Mouse (Mus musculus) central nervous system, embryonic 18 days (tissue): ENCODE results near the gene Cdk16. TPM values are rescaled to one million over a fixed set of nuclear protein-coding genes. Genes with fewer than 3 reads are reported as not detected.

ENCODE experiments used
- polyA plus RNA-seq: library from polyadenylated mRNA; depleted of rRNA; stranded (reverse); fragments of >200 nt; gene quantifications from 2 replicates; pipeline ENCODE4 v1.2.3, GENCODE M21; 2012; rRNA removed

The Cdk16 gene
- polyA plus RNA-seq: 266 and 276 TPM in 2 replicates

DNA sequence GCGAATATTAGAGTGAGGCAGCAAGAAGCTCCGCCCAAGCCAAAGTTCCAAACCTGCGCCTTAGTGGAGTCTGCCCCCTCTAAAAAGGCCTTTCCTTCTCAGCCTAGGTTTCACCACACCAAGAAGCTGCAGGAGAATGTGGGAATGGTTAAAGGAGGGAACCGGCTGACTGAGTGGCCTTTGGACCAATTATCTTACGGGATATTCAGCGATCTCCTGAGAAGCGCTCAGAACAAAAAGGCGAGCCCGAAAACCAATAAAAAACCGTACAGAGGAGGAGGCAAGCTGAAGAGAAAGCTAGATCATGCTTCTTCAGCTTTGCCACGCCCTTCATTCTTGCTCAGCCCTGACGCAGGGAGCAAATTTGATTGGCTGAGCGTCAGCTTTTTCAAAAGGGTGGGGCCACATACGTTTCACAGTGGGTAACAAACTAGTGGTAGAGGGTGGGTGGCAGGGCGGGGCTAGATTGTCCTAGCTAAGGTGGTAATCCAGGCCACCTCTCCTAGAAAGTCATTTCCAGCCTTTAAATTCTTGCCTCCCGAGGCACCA lies at the start of gene Cdk16:
Gene Cdk16 (plus strand): TSS at position 436 of the 549 bp plus-strand sequence.

DNA sequence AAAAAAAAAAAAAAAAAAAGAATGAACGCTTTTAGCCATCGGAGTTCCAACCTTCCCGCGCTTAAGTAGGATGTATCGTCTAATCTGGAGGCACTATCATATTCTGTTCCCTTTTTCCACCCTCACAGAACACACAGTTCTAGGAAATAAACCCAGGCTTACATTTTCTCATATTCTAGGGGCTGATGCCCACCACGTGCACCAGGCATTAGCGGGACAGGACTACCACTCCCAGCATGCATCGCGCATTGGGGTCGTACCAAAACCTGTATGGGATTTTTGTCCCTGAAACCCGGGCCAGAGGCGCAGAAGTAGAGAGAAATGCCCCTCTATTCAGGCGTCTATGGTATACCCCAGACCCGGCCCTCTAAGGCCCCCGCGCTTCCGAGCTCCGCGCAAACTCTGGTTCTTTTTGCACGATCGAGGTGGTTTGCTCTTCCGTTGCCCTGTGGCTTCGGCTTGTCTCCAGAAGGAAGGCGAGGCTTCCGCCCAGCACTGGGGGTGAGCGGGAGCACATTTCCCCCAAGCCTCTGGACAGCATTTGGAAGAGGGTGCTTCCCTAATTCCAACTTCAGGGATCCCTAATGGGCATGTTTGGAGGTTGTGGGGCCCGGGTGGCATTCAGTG lies 29.6 kb upstream of the Cdk16 start, which contains the start of gene Uba1:
Gene Uba1 (plus strand): TSS at position 301 of the 627 bp plus-strand sequence.

DNA sequence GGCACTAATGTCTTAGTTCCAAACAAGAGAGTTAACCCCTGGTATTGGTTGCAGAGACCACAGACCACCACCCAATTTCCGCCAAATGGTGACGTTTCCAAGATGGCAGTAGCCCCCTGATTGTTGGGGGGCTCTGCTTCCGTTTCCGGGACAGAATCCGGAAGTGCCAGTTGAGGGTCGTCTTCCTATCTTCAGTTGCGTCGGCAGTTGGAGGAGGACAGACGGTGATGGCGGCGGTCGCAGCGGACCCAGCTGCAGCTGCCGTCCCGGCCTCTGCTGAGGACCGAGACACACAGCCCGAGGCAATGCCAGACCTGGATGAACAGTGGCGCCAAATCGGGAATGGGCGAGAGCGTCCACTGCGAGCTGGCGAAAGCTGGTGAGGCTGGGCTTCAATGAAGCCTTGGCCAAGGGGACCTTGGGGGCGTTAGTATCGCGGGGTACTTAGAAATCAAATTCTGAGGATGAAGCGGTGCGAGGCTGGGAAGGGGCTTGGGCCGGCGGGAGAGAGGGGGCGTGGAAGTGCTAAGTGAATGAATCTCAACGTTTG lies 16.1 kb downstream of the Cdk16 start, which contains the start of gene Usp11:
Gene Usp11 (plus strand): TSS at position 166 of the 550 bp plus-strand sequence.

Other genes with a start within 250 kb of the Cdk16 start
- 0.27 and 0.60 TPM in 2 replicates for gene Rgn, start 138.2 kb upstream of the Cdk16 start, polyA plus RNA-seq
- gene Rbm10, start 70.5 kb upstream of the Cdk16 start, polyA plus RNA-seq: 60.4 and 62.7 TPM in 2 replicates
- gene Ndufb11, start 70.3 kb upstream of the Cdk16 start, polyA plus RNA-seq: 165 and 196 TPM in 2 replicates
- gene Uba1, start 29.6 kb upstream of the Cdk16 start, polyA plus RNA-seq: 397 and 433 TPM in 2 replicates
- 102 TPM in 2 replicates for gene Usp11, start 16.0 kb downstream of the Cdk16 start, polyA plus RNA-seq
- 258 and 278 TPM in 2 replicates for gene Araf, start 109.9 kb downstream of the Cdk16 start, polyA plus RNA-seq
- gene Timp1, start 182.2 kb downstream of the Cdk16 start, polyA plus RNA-seq: 7.0 and 10.7 TPM in 2 replicates
- 54.8 and 59.8 TPM in 2 replicates for gene Syn1, start 233.1 kb downstream of the Cdk16 start, polyA plus RNA-seq
- gene Cfp, start 243.6 kb downstream of the Cdk16 start, polyA plus RNA-seq: 23.3 and 24.3 TPM in 2 replicates